Mouse (Mus musculus) thymus, postnatal 25 days (tissue): ENCODE data around the gene Scgb2b17.
"Not testable (repeated sequence)": the region's sequence is repeated elsewhere in the genome, so short reads cannot be mapped to it uniquely, and the experiment has no call there.

Experiments used
- DNase-seq: peaks from one replicate; pipeline ENCODE4 v3.0.0; 2022

Gene Scgb2b17

DNA sequence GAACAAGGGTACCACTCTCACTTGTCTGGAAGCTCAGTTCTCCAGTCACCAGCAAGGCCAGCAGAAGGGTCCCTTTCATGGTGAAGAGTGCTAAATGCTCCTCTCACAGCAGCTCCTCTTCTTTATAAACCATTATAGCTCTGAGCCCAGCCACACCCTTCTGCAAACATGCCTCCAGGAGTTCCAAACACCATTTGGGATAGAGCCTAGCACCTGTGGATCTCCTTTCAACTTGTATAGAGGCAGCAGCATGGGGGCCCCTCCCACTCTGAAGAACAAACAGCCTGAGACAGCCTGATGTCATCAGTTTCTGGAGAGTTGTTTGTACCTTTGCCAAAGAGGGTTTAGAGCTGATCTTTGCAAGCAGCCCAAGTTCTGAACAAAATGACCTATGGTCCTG lies at the start of gene Scgb2b17:
Scgb2b17 (minus strand) TSS at position 101 of the 400 bp plus-strand sequence.
- DNase-seq, result not testable (repeated sequence)

DNA sequence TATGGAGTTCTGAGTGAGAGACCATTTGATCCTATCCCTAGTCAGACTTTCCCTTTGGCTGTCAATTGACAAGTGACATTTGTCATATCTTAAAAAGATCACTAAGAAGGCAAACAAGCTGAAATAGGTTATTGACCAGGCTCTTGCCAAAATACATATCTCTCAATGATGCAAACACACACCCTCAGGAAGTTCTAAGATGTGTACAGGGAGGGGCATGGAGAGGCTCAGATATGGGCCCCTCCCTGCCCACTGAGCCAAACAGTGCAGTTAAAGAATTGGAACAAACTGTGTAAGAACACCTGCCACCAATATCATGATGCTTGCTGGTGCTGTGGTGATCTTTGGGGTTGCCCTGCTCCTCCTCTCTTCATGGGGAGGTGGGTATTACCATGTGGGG lies 6.8 kb upstream of the Scgb2b17 start, which contains the start of gene Scgb1b17:
Scgb1b17 (plus strand) TSS at position 301 of the 400 bp plus-strand sequence.
- not testable (repeated sequence) for DNase-seq
